Mouse (Mus musculus) liver (tissue): Measurements from ENCODE around the gene Banf1.
"Not testable (repeated sequence)": the region's sequence is repeated elsewhere in the genome, so short reads cannot be mapped to it uniquely, and the experiment has no call there.

ENCODE experiments used
- DNase-seq: peaks from one replicate; pipeline ENCODE4 v3.0.0-alpha.2; 2020; ENCODE audit warnings: mixed read lengths

Banf1 gene

DNA sequence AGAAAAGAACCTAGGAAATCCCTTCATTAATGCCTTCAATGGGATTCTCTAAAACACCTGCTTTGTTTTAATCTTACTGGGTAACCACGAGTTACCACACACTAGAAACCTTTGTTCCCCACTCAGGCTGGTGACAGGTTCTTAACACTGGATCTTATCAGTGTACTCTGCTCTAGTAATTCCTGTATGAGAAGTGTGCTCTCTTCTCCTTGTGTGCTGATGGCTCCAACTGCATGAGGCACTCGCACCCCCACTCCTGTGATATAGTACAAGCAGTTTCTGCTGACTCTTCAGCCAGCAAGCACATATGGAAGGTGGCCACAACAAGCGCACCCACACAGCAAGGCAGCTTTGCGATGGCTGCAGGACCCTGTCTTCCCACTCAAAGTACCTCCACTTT is 7.2 kb upstream of the Banf1 start:
- DNase-seq = no peak

DNA sequence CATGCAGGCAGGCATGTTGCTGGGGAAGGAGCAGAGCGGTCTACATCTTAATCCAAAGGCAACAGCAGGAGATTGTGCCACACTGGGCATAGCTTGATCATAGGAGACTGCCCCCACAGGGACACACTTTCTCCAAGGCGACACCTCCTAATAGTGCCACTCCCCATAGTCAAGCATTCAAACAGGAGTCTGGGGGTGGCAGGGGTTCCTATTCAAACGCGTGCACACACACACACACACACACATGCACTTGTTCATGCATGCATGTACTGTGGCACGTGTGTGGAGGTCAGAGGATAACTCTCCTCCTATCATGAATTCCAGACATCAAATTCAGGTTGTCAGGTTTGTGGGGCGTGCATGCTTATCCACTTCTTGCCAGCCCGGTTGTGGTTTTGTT is 5.8 kb upstream of the Banf1 start:
- no peak for DNase-seq

DNA sequence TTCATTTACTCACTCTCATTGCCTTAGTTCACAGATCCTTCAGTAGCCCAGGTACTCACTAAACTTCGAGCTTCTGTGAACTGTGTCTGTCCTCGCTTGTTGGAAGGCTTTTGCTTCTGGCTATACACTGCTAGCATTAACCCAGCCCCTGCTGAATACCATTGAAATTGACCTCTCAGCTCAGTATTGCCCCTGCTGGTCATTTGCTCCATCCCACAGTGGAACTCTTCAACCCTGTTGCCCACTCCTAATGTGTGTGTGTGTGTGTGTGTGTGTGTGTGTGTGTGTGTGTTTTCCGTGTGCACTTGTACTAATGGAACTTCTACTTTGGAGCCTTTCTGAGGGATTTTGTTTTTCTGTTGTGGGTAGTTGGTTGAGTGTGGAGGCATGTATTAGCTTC is 4.0 kb upstream of the Banf1 start:
- no peak for DNase-seq

DNA sequence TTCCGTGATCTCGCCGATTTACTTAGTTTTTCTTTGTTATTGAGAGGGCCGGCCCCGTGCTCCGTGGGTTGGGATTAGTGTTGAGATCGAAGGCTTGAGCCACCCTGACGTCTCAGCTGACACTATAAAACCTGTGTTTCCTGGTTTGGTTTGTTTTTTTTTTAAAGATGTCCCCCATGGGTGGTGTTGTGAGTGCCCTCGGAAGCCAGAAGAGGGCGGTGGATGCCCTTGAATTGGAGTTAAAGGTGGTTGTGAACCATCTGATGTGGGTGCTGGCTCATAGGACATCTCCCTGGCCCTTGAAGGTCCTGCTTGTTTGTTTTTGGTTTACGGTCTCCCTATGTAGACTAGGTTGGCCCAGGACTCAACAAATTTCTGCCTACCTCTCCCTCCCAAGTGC is 487 bp upstream of the Banf1 start:
- DNase-seq = no peak

DNA sequence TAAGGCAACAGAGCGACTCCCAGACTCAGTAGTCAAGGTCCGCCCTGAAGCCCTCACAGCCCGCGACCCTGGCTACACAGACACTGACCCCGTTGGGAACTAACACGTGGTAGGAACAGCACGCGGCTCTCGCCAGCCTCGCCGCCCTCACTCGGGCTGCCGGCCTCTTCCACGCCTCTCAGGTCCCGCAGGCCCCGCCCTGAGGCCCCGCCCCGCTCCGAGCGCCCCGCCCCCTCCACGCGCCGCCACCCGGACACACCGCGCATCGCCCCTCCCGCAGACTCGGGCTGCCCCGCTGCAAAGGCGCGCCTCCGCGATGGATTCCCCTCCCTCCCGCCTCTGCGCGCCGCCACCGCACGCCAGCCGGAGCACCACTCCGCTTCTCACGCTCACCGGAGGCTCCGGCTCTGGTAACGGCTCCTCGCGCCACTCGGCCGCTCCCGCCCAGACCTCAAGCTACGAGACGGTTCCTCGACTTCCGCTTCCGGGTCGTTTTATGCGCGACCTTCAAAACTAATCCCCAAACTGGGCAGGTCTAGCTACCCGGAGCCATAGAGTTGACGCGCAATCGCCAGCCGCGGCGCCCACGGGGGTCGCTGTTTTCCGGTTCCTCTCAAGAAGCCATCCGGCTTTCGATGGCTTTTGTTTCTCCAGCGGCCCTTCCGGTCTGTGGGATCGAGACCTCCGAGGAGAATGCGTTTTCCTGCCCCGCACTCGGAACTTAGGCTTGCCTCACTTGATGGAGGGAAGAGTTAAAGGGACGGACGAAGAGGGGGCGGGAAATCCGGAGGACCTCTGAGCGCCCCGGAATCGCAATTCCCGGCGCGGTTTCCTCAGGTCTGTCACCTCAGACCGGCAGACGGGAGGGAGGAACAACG is 554 bp downstream of the Banf1 start, which contains the start of gene Eif1ad:
TSS of gene Eif1ad (plus strand) at position 567 of the 878 bp plus-strand sequence.
- peak; percentile 94 for DNase-seq

DNA sequence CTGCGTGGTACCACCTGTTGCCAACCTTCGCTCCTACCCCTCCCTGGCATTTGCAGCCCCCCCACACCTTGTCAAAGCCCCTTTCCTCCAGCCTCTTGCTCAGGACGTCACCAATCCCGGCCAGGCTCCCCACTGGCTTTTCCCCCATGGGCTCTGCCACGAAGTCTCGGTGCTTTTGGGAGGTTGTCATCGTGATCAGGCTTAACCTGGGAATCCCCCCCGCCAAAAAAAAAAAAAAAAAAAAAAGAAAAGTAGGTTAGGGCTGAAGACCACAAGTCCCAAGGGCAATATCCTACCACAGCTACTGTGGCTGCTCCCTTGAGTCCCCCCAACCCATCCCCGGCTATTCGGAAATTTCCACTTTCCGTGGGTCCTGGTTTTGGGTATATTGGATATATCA is 1.2 kb downstream of the Banf1 start:
- no peak for DNase-seq

DNA sequence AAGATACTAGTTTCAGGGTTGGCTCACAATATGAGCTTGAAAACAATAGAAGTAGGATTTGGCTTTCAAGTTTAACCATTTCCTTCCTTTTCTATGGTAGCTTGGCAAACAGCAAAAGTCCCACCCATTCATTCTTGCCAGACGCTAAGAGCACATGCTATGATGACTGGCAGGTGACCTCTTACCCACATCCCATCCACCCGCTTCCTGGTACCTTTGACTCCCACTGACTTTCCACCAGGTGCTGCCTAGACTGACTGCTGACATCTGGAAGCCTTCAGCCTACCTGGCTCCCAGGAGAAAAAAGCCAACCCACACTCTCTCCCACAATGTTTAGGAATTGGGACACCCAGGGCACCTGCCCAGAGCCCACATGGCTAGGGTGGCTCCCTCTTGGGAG is 2.8 kb downstream of the Banf1 start:
- no peak for DNase-seq

DNA sequence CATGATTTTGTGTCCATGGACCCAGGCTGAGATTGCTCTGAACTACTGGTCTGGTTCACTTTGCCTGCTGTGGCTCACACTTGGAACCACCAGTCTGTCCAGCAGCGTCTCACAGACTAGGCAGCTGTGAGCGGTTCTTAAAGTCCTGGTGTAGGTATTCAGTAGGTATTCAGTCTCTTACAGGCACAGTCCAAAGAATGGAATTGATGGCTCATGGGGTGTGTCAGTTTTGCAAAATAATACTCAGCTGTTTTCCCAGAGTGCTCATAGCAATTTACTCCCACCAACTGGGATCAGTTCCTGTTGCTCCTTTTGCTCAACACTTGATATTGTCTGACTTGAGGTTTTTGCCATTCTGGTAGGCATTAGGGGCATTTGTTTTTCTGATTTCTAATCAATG is 4.8 kb downstream of the Banf1 start:
- no peak for DNase-seq

- DNase-seq = no peak
These were observed 10.9 kb downstream of the Banf1 start for GRCm38 (mm10) chr19:5356080-5356479.

DNA sequence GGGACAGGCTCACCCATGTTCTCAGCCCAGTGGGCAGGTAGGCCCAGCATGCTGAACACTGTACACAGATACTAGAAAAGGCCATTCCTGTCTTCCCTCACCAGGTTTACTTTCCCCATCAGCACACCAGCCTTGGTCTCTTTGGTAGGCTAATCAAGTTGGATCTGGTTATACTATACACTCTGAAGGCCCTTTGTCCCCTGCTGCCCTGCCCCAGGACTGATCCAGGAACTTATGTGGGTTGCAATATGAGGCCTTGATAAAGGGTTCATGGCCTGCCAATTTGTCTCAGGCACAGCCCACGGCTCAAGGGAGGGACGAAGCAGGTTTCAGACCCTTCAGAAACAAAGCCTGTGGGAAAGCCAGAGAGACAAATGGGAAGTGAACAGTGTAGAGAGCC is 13.4 kb downstream of the Banf1 start:
- no peak for DNase-seq

DNA sequence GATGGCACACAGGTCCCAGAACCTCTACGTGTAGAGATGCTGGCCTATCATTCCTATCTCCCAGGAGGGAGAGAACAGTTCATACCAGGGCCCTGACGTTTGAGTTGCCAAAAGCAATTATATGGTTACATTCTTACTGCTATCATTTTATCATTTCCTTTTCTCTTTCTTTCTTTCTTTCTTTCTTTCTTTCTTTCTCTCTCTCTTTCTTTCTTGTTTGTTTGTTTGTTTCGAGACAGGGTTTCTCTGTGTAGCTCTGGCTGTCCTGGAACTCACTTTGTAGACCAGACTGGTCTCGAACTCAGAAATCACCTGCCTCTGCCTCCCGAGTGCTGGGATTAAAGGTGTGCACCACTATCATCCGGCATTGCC is 17.5 kb downstream of the Banf1 start, which contains the start of gene Cst6:
TSS of gene Cst6 (minus strand) at position 73 of the 372 bp plus-strand sequence.
- not testable (repeated sequence) for DNase-seq

- peak; percentile 10 for DNase-seq
These were observed 18.2 kb downstream of the Banf1 start for GRCm38 (mm10) chr19:5348526-5349501.

- DNase-seq = no peak
These were observed 18.9 kb downstream of the Banf1 start for GRCm38 (mm10) chr19:5348064-5348463.

DNA sequence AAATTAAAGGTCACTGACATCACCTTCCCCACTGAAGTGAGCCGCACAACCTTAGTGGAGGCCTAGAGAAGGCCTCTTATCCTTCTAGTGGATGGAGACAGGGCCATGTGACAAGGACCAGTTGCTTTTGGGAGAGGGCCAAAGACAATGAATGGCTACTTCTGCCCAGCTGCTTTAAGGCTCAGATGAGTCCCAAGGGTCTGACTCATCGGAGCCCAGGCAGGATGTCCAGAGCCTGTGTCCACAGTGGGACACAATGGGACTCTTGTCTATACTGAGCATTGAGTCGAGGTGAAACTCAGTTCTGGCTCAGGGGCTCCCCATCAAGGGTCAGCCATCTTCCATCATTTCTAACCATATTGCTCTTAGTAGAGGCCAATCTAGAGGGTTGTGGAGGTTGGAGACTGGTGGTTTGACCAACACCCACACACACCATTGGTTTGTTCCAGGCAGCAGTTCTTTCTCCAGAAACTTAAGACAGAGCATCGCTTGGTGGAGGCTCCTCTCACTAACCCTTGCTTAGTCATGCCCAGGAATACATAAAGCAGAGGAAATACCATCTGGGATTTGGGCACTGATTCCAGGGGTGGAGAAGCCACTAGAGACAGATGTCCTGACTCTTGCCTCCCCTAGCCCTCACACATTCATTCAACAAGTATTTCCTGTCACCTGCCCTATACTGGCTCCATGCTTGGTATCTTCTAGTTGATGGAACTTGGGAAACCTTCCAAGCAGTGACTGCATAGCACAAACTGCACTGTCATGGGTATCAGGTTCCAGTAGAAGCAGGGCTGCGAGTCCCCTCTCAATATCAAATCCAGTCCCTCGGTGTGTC is 21.5 kb downstream of the Banf1 start:
- no peak for DNase-seq

GRCm38 (mm10) chr19:5341360-5341759 is 25.6 kb downstream of the Banf1 start:
- no peak for DNase-seq

DNA sequence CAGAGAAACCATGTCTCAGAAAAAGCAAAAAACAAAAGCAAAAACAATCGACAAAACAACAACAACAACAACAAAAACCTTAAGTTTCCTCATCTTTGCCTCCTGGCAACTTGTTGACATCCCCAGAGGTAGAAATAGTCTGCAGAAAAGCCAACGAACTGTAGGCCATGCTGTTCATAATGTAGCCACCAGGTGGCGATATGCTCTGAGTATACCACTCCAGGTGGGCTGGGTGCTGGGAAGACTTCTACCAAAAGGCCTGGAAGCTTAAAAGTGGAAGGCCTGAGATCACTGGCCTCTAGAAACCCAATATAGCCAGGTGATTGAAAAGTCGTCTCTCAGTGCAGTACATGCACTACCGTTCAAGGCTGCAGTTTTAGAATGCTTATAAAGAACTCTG is 29.0 kb downstream of the Banf1 start:
- DNase-seq = peak; percentile 77

DNA sequence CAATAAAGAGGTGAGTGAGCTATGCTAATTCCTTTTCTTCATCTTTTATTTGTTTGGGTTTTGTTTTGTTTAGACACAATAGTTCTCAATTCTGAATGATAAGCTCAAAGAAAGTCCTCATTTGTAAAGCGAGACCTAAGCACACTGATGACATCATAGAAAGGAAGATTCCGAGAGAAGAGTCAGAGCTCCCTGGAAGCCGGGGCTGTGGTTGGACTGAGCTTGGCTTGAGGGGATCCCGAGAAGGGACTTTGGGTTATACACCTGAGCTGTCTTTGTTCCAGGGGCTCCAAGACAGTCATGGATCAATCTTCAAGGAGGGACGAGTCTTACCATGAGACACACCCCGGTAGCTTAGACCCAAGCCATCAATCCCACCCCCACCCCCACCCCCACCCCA is 31.5 kb downstream of the Banf1 start, which contains the start of gene Catsper1:
TSS of gene Catsper1 (plus strand) at position 301 of the 400 bp plus-strand sequence.
- DNase-seq = no peak

DNA sequence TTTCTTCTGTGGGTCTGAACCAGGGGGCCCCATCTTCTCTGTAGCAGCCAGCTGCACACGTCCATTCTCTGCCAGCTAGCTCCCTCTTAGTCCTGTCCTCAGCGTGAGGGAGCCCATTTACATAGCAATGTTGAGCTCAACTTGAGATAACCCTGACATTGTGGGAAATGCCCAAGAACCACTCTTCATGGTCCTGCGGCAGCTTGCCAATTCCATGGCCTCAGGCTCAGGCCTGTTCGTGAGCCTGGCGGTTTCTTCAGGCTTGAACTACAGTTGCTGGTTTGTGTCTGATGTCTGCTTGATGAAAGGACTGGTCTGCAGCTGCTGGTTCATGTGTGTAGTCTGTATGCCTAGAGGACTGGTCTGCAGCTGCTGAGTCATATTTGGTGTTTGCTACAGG is 32.2 kb downstream of the Banf1 start:
- no peak for DNase-seq

DNA sequence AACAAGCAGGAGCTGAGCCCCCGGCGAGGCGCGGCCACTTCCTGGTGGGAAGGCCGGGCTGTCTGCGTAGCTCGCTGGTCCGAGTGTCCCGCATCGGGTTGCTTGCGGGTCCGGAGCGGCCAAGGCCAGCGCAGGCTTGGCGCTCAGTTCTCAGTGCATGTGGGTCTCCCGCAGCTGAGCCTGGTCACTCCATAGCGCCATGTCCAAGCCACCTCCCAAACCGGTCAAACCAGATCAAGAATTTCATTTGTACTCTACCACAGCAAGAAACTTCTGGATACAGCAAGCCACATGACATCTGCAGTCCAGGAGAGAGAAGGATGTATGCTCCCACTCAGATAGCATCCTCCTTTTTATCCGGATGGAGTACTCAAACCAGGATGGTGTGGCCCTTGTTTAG is 39.0 kb downstream of the Banf1 start:
- no peak for DNase-seq

DNA sequence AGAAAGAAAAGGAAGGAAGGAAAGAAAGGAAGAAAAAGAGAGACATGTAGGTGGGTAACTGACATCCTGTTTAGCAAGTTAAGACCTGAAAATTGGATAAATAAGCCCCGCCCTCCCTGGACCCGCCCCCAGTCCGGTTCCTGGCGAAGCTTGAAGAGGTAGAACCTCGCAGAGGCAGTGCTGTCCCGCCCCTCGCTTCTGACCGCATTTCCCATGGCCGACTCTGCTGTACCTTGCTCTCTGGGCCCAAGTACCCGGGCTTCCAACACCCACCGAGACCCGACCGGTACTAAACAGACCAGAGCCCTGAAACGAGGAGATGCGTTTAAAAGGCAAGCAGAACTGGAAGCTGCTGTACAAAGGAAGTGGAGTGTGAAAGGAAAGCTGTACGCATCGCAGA is 43.2 kb downstream of the Banf1 start:
- DNase-seq = no peak
